Mouse (Mus musculus) heart, adult 8-10 months (tissue): ENCODE data around the gene Rnf13. TPM values are rescaled to one million over a fixed set of nuclear protein-coding genes. Genes with fewer than 3 reads are reported as not detected.

Source experiments
- DNase-seq: peaks from one replicate; pipeline ENCODE4 v3.0.0; 2022; ENCODE audit warnings: low spot score
- total RNA-seq, 4 experiments: library from RNA; stranded (reverse); gene quantifications; 2 replicates each; pipeline ENCODE4 v1.2.4; 2022

The Rnf13 gene
- total RNA-seq, 4 experiments from 2014 or later: 81.9 to 101 (median 86.3) TPM

DNA sequence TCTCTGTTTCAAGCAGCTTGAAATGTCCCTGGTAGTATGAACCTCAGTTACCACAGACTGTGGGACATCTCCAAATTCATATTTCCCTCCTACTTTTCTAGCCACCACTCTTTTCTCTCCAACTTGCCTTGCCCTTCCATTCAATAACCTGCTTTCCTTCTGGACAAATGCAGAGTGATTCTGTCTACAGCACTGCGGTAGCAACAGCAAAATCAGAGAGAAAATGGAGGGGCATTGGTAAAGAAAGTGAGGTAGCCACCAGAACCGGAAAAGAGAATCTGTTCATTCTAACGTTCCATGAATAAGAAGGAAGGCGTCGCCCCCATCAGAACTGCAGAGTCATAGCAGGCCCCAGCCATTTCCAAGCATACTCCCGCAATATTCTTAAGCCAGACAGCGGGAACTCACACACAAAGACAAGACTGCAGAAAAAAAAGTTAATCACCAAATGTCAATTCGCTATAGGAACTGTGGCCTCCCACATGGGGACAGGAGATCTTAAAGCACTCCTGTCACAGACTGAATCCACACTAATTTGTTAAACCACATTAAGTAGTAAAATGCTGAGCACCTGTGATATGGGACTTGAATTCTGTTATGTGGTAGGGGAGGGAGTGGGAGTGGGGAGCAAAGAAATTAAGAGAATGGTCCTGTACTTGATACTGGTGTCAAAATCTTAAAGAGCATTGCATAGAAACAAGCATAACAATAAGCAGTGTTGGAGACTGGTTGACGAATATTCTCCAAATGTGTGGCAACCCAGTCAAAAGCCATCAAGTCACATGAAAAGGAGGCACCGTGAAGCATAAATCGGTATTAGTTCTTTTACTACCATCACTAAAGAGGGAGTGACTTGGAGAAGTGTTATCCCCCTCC, 110.2 kb downstream of the Rnf13 start:
- DNase-seq: peak; percentile 5

DNA sequence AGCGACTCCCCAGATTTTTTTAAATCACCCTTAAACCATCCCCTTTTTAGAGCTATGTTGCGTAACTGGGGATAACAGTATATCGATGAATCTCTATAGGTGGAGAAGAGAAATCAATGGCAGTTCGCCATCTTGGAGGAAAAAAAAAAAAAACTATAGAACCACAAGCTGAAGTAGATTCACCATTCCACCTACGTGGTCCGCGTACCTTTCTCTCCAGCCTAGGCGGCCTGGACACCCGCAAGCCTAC, 110.7 kb downstream of the Rnf13 start:
- DNase-seq: no peak

DNA sequence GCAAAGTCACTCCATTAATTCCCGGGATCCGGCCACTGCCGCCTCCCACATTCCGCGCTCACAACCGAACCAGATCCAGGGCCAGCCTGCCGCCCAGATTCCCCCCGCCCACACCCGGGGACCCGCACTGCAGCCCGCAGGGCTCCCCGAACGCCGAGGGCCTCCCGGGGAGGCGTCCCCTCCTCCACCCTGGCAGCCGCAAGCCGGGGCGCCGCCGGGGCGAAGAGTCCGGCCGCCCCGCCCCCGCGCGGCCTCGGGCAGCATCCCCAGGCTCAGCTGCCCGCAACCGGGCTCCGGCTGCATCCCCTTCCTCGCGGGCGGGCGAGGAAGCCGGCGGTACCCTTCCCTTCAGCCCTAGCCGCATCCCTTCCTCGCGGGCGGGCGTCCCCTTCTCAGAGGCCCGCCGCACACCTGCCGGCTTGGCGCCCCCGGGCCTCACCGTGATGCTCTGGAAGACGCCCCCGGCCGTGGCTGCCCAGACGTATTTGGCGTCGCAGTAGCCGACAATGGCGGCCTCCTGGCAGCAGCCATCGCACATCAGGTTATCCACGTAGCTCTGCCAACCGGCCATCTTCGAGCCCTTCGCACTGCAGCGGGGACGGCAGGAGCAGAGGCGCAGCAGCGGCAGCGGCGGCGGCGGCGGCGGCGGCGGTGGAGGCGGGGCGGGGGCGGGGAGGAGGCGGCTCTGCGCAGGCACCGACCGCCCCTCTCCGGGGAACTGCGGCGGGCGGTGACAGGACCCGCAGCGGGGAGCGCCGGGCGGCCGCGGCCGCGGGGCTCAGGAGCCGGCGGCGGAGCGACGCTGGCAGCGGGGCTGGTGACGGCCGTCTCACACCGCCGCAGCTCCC, 111.3 kb downstream of the Rnf13 start:
- peak; percentile 19 for DNase-seq

DNA sequence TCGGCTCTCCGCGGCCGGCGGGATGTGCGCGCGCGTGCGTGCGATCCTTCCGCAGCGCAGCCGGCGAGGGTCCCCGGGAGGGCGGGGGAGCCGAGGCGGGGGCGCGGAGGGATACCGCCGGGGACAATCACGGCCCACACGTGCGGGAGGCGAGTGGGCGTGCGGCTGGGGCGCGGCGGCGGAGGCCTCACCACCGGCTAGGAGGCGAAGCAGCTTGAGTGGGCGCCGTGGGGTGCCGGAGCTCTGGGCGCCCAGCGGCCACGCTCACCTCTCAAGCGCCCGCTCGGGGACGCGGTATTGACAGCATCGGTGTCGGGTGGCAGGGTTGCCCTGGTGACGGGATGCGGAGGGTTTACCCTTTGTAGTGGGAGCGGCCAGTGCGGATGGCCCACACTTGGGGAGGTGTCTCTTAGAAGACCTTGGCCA, 111.9 kb downstream of the Rnf13 start, which contains the start of gene Pfn2:
TSS of gene Pfn2 (minus strand) at position 320 of the 426 bp plus-strand sequence.
- DNase-seq: peak; percentile 11

DNA sequence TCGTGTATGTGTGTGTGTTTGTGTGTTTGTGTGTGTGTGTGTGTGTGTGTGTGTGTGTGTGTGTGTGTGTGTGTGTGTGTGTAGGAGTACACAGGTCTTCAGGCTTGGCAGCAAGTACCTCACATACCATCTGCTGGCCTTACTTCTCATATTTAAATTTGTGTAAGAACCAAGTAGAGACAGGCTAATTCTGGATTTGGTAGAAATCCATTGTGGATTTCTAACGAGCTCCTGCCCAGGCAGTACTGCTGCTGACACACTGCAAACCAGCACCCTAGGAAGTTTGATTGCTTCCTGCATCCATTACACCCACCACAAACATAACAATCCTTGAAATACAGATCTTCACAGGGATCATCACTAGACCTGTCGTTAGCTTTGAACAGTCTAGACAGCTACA, 147.1 kb downstream of the Rnf13 start:
- no peak for DNase-seq

Other genes starting within 250 kb of the Rnf13 start
- 10 to 100 TPM; 39.7 to 50.1 (median 46.3) TPM for gene Wwtr1, start 160.2 kb upstream of the Rnf13 start, total RNA-seq
- gene Commd2, start 84.3 kb upstream of the Rnf13 start, total RNA-seq: 10 to 100 TPM; 12.3 to 16.1 (median 12.9) TPM
- gene Ankub1, start 43.3 kb upstream of the Rnf13 start, total RNA-seq: not detected
- gene Pfn2, start 112.0 kb downstream of the Rnf13 start, total RNA-seq: 10 to 100 TPM; 41.5 to 46.3 (median 43.4) TPM